Mouse (Mus musculus) lung, embryonic 15.5 days (tissue): ENCODE measurements around the gene Ttc39b. TPM values are rescaled to one million over a fixed set of nuclear protein-coding genes. Genes with fewer than 3 reads are reported as not detected.

Experiments used
- ATAC-seq: fragments of 200-750 bp; cut with Nextera tagmentation; 2 replicates; pipeline ENCODE4 v1.8.0; 2017; ENCODE audit warnings: moderate number of reproducible peaks, borderline replicate concordance; ENCODE audit not compliant: low FRiP score, low TSS enrichment; ENCODE audit errors: extremely low read depth
- H3K27ac ChIP-seq: fragments of 300-500 bp; sonication (generic); 2 replicates; pipeline ENCODE4 v1.5.1; 2015; ENCODE audit warnings: moderate library complexity, mild to moderate bottlenecking, inconsistent platforms
- H3K27me3 ChIP-seq: fragments of 300-500 bp; sonication (generic); 2 replicates; pipeline ENCODE4 v1.6.1; 2015; ENCODE audit warnings: inconsistent platforms
- H3K36me3 ChIP-seq: fragments of 300-500 bp; sonication (generic); 2 replicates; pipeline ENCODE4 v1.6.1; 2015; ENCODE audit warnings: inconsistent platforms
- H3K4me1 ChIP-seq: fragments of 300-500 bp; sonication (generic); 2 replicates; pipeline ENCODE4 v1.6.1; 2015; ENCODE audit warnings: inconsistent platforms
- H3K4me2 ChIP-seq: fragments of 300-500 bp; sonication (generic); 2 replicates; pipeline ENCODE4 v1.6.1; 2015; ENCODE audit warnings: inconsistent platforms, mild to moderate bottlenecking, moderate library complexity
- H3K4me3 ChIP-seq: fragments of 300-500 bp; sonication (generic); 2 replicates; pipeline ENCODE4 v1.5.1; 2015; ENCODE audit warnings: mild to moderate bottlenecking, inconsistent platforms
- H3K9ac ChIP-seq: fragments of 300-500 bp; sonication (generic); 2 replicates; pipeline ENCODE4 v1.6.1; 2015; ENCODE audit warnings: inconsistent platforms
- H3K9me3 ChIP-seq: fragments of 300-500 bp; sonication (generic); 2 replicates; pipeline ENCODE4 v1.6.1; 2016; ENCODE audit warnings: inconsistent platforms
- WGBS: fragments of 180-500 bp; shearing (Covaris S2); methylation state at CpG from one replicate; pipeline ENCODE4 v1.1.7; 2015; 5-methylcytosine and 5-hydroxymethylcytosine counted together
- polyA plus RNA-seq: library from polyadenylated mRNA; unstranded; fragments of >200 nt; fragmentation: Nextera tagmentation; extraction: Ambion mirVana; gene quantifications from 2 replicates; pipeline ENCODE4 v1.2.1, GENCODE M21; 2015

The Ttc39b gene
- polyA plus RNA-seq, 1 experiment from 2014 or later, result 3.9 TPM

DNA sequence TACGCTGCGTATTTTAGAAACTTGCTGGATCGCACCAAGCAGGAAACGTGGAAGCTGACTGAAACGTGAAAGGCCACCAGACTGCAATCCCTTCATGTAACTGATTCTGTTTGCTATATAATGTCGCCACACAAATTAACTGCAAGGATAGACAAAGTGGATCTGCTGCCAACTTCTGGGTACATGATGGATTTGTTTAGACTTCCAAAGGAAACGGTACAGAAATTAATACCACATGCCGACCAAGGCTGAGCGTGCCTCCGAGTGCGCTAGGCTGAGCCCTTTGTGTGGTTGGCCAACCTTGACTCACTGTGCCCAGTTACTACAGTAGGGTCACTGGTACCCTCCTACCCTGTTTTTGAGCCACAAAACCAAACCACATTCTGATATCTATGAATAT is 89.3 kb downstream of the Ttc39b start:
- Histone ChIP-seq H3K36me3 (no peaks in the 10 kb centered on the region), H3K4me2 (no peak overlapping the region), H3K27ac (no peak overlapping the region; the same call in 1 of the 2 replicates), H3K4me3 (no peak overlapping the region), H3K27me3 (no peaks in the 10 kb centered on the region), H3K9me3 (no peaks in the 10 kb centered on the region), H3K4me1 (peaks cover 36% of the 10 kb centered on the region), H3K9ac (no peak overlapping the region)
- ATAC-seq, result no peak
- 59% methylated on average over 11 of the region's 11 CpGs for WGBS

DNA sequence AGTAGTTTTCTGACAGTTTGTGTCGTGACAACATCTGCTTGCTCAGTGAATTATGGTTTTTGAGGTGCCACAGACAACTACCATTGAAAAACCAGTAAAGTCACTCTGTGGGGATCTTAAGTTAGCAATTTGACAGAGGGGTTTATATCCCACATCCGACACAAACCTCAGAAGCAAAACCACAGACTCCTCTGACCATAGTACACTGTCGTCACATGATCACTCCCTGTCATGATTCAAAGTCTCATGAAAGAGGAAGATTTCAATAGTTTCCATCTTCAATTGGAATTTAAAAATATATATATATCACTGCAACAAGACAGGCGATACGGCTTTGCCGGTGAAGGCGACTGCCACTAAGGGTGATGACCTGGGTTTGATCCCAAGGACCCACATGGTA is 89.9 kb downstream of the Ttc39b start:
- H3K4me2 ChIP-seq, result no peak overlapping the region
- peaks cover 34% of the 10 kb centered on the region for H3K4me1 ChIP-seq
- H3K9ac ChIP-seq, result no peak overlapping the region
- no peak overlapping the region; the same call in 1 of the 2 replicates for H3K27ac ChIP-seq
- no peaks in the 10 kb centered on the region for H3K9me3 ChIP-seq
- ATAC-seq, result no peak
- H3K27me3 ChIP-seq, result no peaks in the 10 kb centered on the region
- H3K36me3 ChIP-seq, result no peaks in the 10 kb centered on the region
- 86% methylated on average over 7 of the region's 7 CpGs for WGBS
- H3K4me3 ChIP-seq, result no peak overlapping the region

DNA sequence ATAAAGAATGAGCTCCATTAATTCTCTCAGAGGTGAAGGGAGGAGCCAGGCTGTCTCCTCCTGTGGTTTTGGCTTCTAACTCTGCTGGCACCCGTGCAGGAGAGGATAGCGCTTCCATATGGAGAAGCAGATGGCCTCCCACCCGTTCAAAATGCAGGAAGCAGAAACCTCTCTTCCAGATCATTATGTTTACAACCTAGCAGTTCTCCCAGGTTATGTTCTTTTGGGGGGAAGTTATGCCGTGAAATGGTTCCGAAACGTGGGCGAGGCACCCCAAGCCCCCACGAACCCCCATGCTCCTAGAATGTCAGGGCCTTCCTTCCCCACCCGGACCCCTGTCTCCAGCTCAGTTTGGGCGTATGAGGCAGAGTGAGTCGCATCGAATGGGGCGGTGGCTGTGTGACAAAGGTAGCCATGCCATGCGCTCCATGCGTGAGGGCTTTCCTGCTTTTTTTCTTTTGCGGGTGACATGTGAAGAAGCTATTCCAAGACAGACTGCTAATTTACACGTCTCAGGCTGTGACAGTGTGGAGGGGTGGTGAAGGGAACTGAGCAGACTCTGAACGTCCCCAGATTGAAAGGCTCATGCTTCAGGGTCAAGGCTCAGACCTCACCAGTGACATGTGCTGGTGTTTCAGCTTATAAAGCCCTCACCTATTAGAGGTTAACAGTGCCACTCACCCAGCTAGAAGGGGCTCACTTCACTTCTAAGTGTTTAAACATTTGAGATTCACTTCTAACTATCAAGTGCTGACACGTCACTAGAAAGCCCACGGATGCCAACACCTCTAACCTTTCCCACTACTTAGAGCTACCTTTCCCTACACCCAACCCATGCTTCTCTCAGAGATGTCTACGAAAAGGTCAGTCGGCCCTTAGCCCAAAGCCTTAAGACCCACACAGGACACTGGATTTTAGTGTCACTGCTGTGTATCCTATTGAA is 90.6 kb downstream of the Ttc39b start:
- Histone ChIP-seq H3K27me3 (no peaks in the 10 kb centered on the region), H3K4me3 (no peak overlapping the region), H3K36me3 (no peaks in the 10 kb centered on the region), H3K27ac (peak overlapping the region; percentile 35; the same call in 1 of the 2 replicates), H3K4me1 (peaks cover 37% of the 10 kb centered on the region), H3K9ac (no peak overlapping the region), H3K4me2 (no peak overlapping the region), H3K9me3 (no peaks in the 10 kb centered on the region)
- ATAC-seq, result no peak; the same call in 1 of the 2 replicates
- WGBS, result 64% methylated on average over 22 of the region's 22 CpGs

DNA sequence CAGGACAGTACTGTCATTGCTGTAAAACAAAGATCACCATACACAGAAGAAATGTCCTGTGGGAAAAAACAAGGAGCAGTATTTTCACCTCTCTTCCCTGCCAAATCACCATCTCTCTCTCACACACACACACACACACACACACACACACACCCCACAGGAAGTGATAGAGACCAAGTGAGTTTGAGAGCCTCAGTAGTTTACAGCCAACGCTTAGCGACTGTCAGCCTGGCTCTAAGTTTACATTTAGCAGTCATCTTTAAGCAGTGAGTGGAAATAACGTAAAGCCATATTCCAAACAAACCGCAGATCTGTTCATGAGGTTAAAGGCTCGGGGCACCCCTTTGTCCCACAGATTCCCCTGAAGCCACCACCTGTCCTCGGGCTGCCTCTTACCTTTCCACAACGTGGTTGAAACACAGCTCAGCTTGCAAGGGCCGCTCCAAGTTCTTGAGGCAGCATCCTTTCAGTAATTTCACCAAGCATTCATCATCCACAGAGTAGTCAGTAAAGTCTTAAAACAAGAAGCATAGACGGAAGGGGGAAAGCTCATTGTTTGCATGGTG is 91.7 kb downstream of the Ttc39b start:
- Histone ChIP-seq H3K36me3 (no peaks in the 10 kb centered on the region), H3K4me1 (peaks cover 41% of the 10 kb centered on the region), H3K27ac (peak overlapping the region; percentile 35), H3K9ac (no peak overlapping the region), H3K9me3 (no peaks in the 10 kb centered on the region), H3K4me2 (no peak overlapping the region), H3K27me3 (no peaks in the 10 kb centered on the region), H3K4me3 (no peak overlapping the region)
- WGBS, result 34% methylated on average over 9 of the region's 9 CpGs
- peak; percentile 58; the same call in 1 of the 2 replicates for ATAC-seq

DNA sequence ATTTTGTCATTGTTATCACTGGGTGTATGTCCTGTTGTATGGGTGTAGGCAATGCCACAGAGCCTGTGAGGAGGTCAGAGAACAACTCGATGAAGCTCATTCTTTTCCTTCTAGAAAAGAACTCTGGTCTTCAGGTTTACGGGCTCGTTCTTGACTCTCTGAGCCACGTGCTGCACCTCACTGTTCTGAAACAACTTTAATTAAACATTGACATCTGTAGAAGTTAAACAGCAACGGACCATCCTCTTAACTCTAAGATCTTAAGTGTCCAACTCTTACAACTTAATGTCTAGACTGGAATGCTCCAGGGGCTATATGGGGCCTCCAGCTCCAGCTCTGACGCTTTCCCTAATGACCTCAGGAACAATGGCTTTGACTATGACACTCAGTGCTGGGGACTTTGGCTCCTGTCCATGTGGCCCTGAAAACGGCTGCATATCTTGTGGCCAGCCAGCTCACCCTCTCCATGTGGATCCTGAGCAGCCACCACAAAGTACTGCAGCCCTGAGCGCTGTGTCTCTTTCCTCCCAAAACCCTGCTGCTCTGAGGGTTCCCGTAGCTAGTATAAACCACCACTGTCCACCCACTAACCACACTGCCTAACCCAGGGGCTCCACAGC is 95.3 kb downstream of the Ttc39b start:
- 52% methylated on average over 9 of the region's 9 CpGs for WGBS
- Histone ChIP-seq H3K4me3 (no peak overlapping the region), H3K9ac (no peak overlapping the region), H3K27me3 (no peaks in the 10 kb centered on the region), H3K36me3 (no peaks in the 10 kb centered on the region), H3K27ac (no peak overlapping the region), H3K4me2 (no peak overlapping the region), H3K4me1 (peaks cover 34% of the 10 kb centered on the region), H3K9me3 (no peaks in the 10 kb centered on the region)
- no peak for ATAC-seq

DNA sequence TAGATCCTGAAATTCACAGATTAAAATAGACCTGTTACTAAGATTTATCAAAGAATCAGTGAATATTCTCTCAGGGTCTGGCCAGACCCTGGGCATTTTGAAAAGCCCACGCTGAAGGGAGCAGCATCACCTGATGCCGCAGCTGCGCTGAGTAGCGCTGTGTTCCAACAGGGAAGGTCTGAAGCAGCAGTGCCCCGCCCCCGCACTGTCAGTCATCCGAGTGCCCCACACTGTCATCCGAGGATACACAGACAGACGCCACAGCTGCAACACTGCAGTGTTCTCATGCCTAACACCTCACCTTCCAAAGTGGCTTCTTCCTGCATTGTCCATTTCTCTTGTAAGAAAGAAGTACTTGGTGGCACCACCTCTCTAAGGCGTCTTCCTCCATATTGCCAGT is 96.0 kb downstream of the Ttc39b start:
- no peaks in the 10 kb centered on the region for H3K36me3 ChIP-seq
- no peak for ATAC-seq
- no peak overlapping the region for H3K27ac ChIP-seq
- 78% methylated on average over 10 of the region's 10 CpGs for WGBS
- no peak overlapping the region for H3K4me3 ChIP-seq
- H3K9me3 ChIP-seq, result no peaks in the 10 kb centered on the region
- peaks cover 27% of the 10 kb centered on the region for H3K4me1 ChIP-seq
- H3K27me3 ChIP-seq, result no peaks in the 10 kb centered on the region
- no peak overlapping the region for H3K4me2 ChIP-seq
- no peak overlapping the region for H3K9ac ChIP-seq

DNA sequence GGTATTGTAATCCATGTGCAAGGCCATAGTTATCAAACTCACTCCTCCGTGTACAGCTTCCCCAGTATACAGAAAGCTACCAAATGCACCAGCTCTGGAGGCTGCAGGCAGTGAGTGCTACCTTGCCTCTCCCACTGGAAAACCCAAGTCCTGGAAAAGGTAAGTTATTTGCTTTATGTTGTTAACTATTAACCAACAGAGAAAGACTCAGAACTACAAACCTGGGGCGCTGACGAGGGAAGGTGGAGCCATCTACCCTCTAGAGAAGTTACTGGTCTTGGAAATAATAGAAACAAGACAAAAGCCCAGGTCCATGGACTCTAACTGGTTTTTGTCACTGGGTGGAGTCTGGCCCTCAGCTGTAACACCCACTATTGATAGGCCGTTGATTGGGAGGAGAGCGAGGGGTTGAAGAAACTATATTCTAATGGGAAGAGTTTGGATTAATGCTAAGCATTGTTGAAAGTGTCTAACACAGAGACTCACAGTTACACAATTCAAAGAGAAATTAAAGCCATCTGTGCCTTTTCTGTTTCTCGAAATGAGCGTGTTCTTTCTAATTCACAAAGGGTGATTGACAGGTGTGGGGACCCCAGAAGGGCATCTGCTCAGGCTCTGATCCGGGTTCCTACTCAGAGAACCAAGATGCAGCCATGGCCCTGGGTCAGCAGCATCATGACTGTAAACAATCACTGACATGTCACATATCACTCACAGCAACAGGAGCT is 98.3 kb downstream of the Ttc39b start:
- H3K27me3 ChIP-seq, result no peaks in the 10 kb centered on the region
- peaks cover 12% of the 10 kb centered on the region for H3K4me1 ChIP-seq
- no peak for ATAC-seq
- no peak overlapping the region for H3K4me3 ChIP-seq
- no peak overlapping the region for H3K4me2 ChIP-seq
- H3K9ac ChIP-seq, result no peak overlapping the region
- H3K27ac ChIP-seq, result no peak overlapping the region
- no peaks in the 10 kb centered on the region for H3K36me3 ChIP-seq
- WGBS, result 66% methylated on average over 8 of the region's 8 CpGs
- no peaks in the 10 kb centered on the region for H3K9me3 ChIP-seq

DNA sequence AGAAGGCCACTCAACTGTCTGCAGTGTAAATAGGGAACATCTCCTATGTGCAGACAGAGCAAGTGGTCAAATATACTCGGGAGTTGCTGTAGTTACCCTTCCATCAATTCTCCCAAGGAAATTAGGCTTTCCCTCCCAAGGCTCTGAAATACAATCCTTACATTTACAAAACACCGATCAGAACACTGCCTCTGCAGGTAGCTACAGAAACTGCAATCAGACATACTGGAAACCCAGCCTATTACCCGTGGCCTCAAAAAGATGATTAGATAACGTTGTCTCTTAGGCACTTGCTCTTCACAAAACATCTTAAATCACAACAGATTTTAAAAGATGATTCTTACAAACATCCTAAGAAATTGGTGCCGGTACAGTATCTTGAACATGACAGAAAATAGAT is 99.8 kb downstream of the Ttc39b start:
- Histone ChIP-seq H3K9me3 (no peaks in the 10 kb centered on the region), H3K4me2 (no peak overlapping the region), H3K27ac (no peak overlapping the region), H3K36me3 (no peaks in the 10 kb centered on the region), H3K27me3 (no peaks in the 10 kb centered on the region), H3K4me1 (peaks cover 10% of the 10 kb centered on the region), H3K4me3 (no peak overlapping the region), H3K9ac (no peak overlapping the region)
- ATAC-seq, result no peak
- 34% methylated on average over 5 of the region's 5 CpGs for WGBS

DNA sequence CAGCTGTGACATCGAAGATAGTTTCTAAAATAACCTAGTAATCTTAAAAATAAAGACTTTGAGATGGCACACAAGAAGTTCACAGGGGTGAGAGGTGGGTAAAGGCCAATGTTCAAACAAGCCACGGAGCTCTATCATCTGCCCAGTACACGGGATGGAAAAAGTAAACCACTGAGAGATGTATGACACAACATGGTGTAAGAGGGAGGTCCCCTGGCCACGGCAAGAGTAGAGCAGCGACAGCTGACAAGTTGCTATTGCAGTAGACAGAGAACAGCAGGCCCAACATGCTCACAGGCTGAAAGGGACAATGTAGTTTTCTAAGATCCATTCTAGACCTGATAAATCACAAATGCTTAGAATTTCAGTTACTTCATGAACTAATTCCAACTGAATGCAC is 100.9 kb downstream of the Ttc39b start:
- Histone ChIP-seq H3K36me3 (no peaks in the 10 kb centered on the region), H3K9me3 (no peaks in the 10 kb centered on the region), H3K9ac (no peak overlapping the region), H3K4me2 (no peak overlapping the region), H3K27ac (no peak overlapping the region), H3K4me3 (no peak overlapping the region), H3K4me1 (0 out of 2 replicates have a peak, but pooled peaks cover 2% of the 10 kb centered on the region), H3K27me3 (no peaks in the 10 kb centered on the region)
- WGBS, result 37% methylated on average over 5 of the region's 5 CpGs
- peak; percentile 64; the same call in 1 of the 2 replicates for ATAC-seq

DNA sequence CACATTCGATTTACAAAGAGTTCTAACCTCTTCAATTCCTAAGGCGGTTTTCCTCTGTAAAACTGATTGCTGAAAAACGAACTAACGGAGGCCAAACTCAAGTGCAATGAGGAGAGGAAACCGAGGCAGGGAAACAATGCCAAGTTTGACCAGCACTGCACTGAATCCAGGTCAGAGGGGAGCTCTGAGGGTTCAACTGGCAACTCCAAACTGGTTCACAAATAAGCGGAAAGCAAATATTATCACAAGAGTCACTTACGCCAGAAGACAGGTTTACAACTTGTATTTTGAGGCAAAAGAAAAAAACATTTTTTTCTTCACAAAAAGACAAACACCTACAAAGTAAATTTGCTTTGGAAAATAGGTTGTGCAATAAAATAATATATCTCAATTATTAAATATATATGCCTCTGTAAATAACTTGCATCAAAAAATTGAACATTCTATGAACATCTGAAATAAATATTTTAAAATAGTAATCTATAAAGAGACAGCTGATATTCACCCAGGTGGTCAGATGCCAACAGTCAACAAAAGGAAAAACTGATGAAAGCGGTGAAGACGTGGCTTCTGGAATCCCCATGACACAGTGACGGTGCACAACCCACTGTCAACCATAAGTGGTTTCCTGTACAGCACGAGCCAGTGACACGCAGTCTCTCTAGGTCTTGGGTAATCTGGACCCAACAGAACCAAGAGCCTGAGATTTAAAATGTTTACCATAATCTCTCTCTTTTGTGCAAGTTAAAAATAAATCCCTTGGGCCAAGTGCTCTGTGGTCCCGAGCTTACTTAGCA is 103.1 kb downstream of the Ttc39b start:
- Histone ChIP-seq H3K27me3 (no peaks in the 10 kb centered on the region), H3K4me1 (peaks cover 2% of the 10 kb centered on the region; the same call in 1 of the 2 replicates), H3K36me3 (no peaks in the 10 kb centered on the region), H3K27ac (no peak overlapping the region), H3K4me2 (no peak overlapping the region), H3K9ac (no peak overlapping the region), H3K4me3 (no peak overlapping the region), H3K9me3 (no peaks in the 10 kb centered on the region)
- 83% methylated on average over 13 of the region's 13 CpGs for WGBS
- no peak for ATAC-seq

DNA sequence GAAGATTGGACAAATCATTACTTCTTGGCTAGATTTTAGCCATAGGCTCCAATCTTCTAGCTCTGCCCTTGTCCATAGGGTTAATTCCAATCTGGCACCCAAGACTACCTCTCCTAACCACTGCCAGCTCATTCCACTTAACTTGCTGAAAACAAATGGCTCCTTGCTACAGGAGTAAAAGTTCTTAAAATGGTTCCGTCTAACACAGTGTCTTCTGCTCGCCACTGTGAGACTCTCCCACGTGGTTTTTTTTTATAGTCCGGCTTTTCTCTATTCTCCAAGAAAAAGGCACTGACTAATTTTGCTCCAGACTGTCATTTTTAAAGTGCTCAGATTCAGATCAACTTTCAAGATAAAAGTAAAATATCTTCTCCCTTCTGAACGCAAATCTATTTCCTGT is 104.8 kb downstream of the Ttc39b start:
- Histone ChIP-seq H3K36me3 (no peaks in the 10 kb centered on the region), H3K4me1 (peaks cover 8% of the 10 kb centered on the region; the same call in 1 of the 2 replicates), H3K4me2 (no peak overlapping the region), H3K27ac (no peak overlapping the region), H3K27me3 (no peaks in the 10 kb centered on the region), H3K9me3 (no peaks in the 10 kb centered on the region), H3K9ac (no peak overlapping the region), H3K4me3 (no peak overlapping the region)
- ATAC-seq, result no peak
- 70% methylated on average over 5 of the region's 5 CpGs for WGBS
